Mouse (Mus musculus): ENCODE results near the gene Car5a. TPM values are rescaled to one million over a fixed set of nuclear protein-coding genes. Genes with fewer than 3 reads are reported as not detected.

Gene Car5a
- polyA plus RNA-seq, 1 experiment from 2014 or later, result 0.69 TPM

DNA sequence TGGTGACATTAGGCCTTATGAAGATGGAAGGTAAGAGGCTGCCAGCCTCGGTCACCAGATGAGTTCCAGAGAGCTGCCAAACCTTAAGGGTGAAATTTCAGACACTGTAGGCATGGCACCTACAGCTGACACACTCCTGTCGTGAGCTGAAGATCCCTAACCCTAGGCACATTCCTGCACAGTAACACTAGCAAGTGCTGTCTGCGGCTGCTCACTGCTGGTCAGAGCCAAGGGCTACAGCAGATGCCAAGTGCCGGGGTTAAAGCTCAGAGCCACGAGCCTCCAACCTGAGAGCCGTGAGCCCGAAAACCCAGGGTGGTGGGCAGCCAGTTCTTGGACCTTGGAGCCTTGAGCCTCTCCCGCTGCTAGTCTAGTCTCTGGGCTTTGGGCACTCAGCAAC, 988 bp downstream of the Car5a start:
- no peaks in the 10 kb centered on the region for H3K36me3 ChIP-seq
- H3K4me1 ChIP-seq, result peaks cover 27% of the 10 kb centered on the region
- peaks cover 34% of the 10 kb centered on the region for H3K27me3 ChIP-seq (replicated peaks)
- WGBS (ENCODE audit: insufficient replicate concordance), result 73% methylated on average over 8 of the region's 8 CpGs
- ATAC-seq, result no peak
- H3K27ac ChIP-seq, result no peak overlapping the region
- H3K4me3 ChIP-seq, result no peak overlapping the region
- H3K4me2 ChIP-seq, result no peak overlapping the region
- no peak overlapping the region for H3K9ac ChIP-seq
- no peaks in the 10 kb centered on the region for H3K9me3 ChIP-seq (replicated peaks)

DNA sequence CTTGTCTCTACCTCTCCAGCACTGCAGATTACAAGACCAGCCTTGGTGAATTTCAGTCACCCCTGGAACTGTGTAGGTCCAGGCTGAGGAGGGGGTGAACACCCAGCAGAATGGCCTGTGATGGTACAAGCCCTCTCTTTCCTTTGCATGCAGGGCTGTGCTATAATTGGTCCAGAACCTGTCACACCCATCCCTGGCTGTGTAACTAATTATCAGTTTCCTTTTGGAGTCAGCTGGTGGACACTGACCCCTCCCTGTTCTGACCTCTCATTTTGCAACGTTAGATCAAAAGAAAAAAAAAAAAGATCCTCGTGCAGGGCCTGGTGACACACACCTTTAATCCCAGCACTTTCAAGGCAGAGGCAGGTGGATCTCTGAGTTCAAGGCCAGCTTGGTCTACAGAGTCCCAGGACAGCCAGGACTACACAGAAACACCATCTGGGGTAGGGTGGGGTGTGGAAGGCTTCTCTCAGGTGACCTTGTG, 1.6 kb downstream of the Car5a start:
- Histone ChIP-seq H3K36me3 (no peaks in the 10 kb centered on the region), H3K27me3 (replicated peaks) (peaks cover 34% of the 10 kb centered on the region), H3K4me1 (peaks cover 21% of the 10 kb centered on the region), H3K9me3 (replicated peaks) (no peaks in the 10 kb centered on the region), H3K4me2 (no peak overlapping the region), H3K9ac (no peak overlapping the region), H3K4me3 (no peak overlapping the region), H3K27ac (no peak overlapping the region)
- 22% methylated on average over 2 of the region's 2 CpGs for WGBS (ENCODE audit: insufficient replicate concordance)
- no peak for ATAC-seq

DNA sequence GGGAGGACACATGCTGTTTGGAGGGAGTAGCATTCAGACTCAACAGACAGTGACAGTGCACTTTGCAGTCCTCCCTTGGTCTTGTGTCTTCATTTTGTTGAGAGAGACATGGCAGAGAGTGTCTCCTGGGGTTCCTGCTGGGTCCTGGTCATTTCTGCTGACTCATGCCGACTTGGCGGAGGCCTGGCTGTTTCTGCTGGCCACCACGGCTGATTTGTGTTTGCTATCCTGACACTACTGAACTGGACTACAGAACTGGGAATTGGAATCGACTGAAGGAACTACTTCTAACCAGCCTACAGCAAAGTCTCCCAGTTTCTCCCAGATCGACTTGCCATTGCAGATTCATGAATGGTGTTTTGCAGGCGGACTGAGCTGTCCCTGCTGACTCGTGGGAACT, 6.0 kb downstream of the Car5a start:
- Histone ChIP-seq H3K4me3 (no peak overlapping the region), H3K36me3 (no peaks in the 10 kb centered on the region), H3K4me1 (0 out of 2 replicates have a peak, but pooled peaks cover 3% of the 10 kb centered on the region), H3K9ac (no peak overlapping the region), H3K9me3 (replicated peaks) (no peaks in the 10 kb centered on the region), H3K4me2 (no peak overlapping the region), H3K27me3 (replicated peaks) (peaks cover 34% of the 10 kb centered on the region), H3K27ac (no peak overlapping the region)
- ATAC-seq, result no peak
- WGBS (ENCODE audit: insufficient replicate concordance), result 65% methylated on average over 7 of the region's 7 CpGs

DNA sequence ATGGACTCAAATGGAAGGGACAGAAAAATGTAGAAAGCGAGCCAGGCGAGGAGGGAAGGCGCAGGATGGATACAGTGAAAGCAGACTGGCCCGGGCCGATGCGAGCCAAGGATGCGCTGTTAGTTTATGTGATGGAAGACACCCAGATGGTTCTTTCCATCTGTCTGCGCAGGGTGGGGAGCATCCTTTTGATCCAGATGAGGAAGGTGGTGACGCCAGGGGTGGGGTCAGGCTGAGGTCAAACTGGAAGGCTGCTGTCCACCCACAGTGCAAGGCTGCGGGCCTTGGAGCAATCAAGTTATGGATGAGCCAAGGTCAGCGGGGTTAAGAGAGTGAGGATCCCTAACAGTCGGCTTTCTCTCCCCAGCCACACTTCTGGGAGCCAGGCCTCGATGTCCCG, 8.3 kb downstream of the Car5a start:
- Histone ChIP-seq H3K27ac (no peak overlapping the region), H3K36me3 (no peaks in the 10 kb centered on the region), H3K9ac (no peak overlapping the region), H3K4me1 (0 out of 2 replicates have a peak, but pooled peaks cover 3% of the 10 kb centered on the region), H3K4me2 (no peak overlapping the region), H3K27me3 (replicated peaks) (peaks cover 24% of the 10 kb centered on the region; the same call in 1 of the 2 replicates), H3K4me3 (no peak overlapping the region), H3K9me3 (replicated peaks) (no peaks in the 10 kb centered on the region)
- ATAC-seq, result no peak
- WGBS (ENCODE audit: insufficient replicate concordance), result 67% methylated on average over 14 of the region's 14 CpGs

DNA sequence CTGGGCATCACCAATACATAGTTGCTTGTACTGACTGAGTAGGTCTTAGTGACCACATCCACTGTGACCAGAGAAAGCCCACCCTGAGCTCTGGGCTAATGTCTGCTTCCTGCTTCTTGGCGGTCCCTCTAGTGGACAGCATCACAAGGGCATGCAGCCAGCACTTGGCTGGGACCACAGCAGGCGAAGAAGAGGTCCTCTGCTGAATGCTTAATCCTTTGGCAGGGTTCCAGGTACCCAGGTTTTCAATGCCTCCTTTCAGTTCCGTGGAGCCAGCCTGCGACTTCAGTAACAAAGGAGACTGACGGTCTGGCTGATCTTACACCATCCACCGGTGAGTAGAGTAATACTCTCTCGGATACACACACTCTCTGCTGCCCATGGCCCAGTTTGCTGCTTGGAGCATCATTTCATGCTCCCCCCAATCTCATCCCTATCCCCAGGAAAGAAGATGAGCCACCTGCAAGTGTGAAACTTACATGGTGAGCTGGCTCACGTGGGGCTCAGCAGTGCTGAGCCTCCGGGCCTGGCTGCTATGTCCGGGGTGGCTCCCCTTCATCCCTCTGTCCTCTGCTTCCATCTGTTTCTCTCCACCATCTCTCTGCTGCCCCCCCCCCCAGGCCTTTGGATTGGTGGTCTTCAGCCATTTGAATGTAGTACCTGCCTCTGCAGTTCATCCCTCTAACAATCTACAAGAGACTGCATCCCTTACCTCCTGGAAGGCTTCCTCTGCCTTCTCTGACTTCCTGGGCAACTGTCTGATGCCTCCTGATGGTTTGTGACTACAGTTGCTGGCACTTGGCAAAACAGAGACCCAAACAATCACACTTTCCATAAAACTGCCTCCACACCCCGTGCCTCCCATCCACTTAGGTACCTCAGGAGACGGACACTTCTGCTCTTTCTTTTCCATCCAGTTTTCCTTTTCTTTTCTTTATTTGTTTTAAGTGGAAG, 9.1 kb downstream of the Car5a start:
- H3K9ac ChIP-seq, result no peak overlapping the region
- no peaks in the 10 kb centered on the region for H3K9me3 ChIP-seq (replicated peaks)
- no peak for ATAC-seq
- no peak overlapping the region for H3K4me2 ChIP-seq
- H3K4me1 ChIP-seq, result 0 out of 2 replicates have a peak, but pooled peaks cover 3% of the 10 kb centered on the region
- WGBS (ENCODE audit: insufficient replicate concordance), result 47% methylated on average over 12 of the region's 12 CpGs
- no peak overlapping the region for H3K4me3 ChIP-seq
- no peak overlapping the region for H3K27ac ChIP-seq
- H3K36me3 ChIP-seq, result no peaks in the 10 kb centered on the region
- H3K27me3 ChIP-seq (replicated peaks), result peaks cover 16% of the 10 kb centered on the region; the same call in 1 of the 2 replicates

DNA sequence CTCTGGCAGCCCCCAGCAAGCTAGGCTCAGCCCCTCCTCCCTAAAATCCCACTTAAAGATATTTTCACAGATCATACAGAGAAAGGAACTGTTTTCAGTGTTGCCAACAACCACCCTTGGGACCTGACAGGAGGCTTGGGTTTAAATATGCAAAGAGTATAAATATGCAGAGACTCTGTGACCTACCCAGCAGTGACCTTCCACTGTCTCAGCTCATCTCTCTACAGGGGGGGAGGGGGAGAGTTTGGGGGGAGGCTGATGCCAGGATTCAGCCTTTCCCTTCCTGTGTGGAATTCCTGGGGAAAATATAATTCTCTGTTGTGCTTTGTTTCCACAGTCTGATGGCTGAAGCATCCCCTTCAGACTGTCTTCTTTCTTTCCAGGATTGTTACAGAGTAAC, 9.8 kb downstream of the Car5a start:
- Histone ChIP-seq H3K36me3 (no peaks in the 10 kb centered on the region), H3K27me3 (replicated peaks) (peaks cover 12% of the 10 kb centered on the region; the same call in 1 of the 2 replicates), H3K9me3 (replicated peaks) (no peaks in the 10 kb centered on the region), H3K4me2 (no peak overlapping the region), H3K27ac (no peak overlapping the region), H3K4me3 (no peak overlapping the region), H3K4me1 (0 out of 2 replicates have a peak, but pooled peaks cover 3% of the 10 kb centered on the region), H3K9ac (no peak overlapping the region)
- no peak for ATAC-seq

DNA sequence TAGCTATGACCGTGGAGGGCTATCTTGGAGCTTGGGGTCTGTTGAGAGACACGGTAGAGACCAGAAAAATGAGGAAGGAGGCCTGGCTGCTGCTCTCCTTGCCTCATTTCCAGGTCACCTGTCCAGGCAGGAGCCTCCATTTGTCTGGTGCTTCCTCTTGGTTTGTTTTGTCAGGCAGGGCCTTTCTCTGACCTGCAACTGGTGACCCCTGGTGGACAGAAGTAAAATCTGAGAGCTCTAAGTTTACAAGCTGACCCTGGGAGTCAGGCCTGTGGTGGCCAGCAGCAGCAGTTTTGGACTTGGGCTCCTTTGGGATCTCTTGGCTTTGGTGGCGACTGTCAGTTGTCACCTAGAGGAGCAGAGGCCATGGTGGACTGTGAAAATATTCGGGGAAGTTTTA, 10.2 kb downstream of the Car5a start:
- Histone ChIP-seq H3K4me1 (0 out of 2 replicates have a peak, but pooled peaks cover 3% of the 10 kb centered on the region), H3K9ac (no peak overlapping the region), H3K4me2 (no peak overlapping the region), H3K36me3 (no peaks in the 10 kb centered on the region), H3K4me3 (no peak overlapping the region), H3K27me3 (replicated peaks) (peaks cover 10% of the 10 kb centered on the region; the same call in 1 of the 2 replicates), H3K9me3 (replicated peaks) (no peaks in the 10 kb centered on the region), H3K27ac (no peak overlapping the region)
- WGBS (ENCODE audit: insufficient replicate concordance), result 29% methylated on average over 4 of the region's 4 CpGs
- ATAC-seq, result no peak

DNA sequence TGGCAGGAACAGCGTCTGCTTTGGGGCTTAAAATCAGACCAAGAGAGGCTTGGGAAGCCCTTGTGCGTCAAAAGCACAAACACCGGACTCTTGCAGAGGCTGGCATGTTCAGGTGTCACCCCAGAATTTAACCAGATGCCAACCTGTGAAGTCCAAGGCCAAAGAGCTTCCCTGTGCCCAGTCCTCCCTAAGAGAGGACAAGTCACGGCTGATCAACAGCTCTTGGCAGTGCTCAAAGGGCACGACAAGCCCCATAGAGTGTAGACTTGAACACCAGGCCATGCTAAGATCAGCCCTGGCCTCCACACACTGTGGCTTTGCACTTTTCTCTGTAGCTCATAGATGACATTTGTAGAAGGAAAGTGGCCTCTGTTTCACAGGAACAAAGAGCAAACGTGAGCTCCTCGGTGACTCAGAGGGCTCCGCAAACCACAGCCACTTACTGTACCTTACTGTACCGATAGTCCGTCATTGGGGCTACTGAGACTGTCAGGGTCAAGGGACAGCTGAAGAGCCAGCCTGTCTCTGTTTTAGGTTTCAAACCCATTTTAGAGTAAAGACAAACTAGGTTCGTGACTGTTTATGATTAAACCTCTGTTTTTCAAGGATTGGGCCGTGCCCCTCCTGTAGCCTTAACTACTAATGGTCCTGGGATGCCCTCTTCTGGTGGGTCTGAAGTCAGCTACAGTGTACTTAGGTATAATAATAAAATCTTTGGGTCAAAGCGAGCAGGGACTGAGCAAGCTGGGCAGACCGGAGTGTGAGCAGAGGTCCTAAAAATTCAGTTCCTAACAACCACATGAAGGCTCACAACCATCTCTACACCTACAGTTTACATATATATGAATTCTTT, 11.8 kb downstream of the Car5a start:
- H3K27me3 ChIP-seq (replicated peaks), result peaks cover 7% of the 10 kb centered on the region; the same call in 1 of the 2 replicates
- no peak overlapping the region for H3K27ac ChIP-seq
- H3K9ac ChIP-seq, result no peak overlapping the region
- H3K9me3 ChIP-seq (replicated peaks), result no peaks in the 10 kb centered on the region
- no peak overlapping the region for H3K4me3 ChIP-seq
- ATAC-seq, result no peak
- H3K4me2 ChIP-seq, result no peak overlapping the region
- WGBS (ENCODE audit: insufficient replicate concordance), result 70% methylated on average over 14 of the region's 14 CpGs
- no peaks in the 10 kb centered on the region for H3K36me3 ChIP-seq
- H3K4me1 ChIP-seq, result 0 out of 2 replicates have a peak, but pooled peaks cover 3% of the 10 kb centered on the region

DNA sequence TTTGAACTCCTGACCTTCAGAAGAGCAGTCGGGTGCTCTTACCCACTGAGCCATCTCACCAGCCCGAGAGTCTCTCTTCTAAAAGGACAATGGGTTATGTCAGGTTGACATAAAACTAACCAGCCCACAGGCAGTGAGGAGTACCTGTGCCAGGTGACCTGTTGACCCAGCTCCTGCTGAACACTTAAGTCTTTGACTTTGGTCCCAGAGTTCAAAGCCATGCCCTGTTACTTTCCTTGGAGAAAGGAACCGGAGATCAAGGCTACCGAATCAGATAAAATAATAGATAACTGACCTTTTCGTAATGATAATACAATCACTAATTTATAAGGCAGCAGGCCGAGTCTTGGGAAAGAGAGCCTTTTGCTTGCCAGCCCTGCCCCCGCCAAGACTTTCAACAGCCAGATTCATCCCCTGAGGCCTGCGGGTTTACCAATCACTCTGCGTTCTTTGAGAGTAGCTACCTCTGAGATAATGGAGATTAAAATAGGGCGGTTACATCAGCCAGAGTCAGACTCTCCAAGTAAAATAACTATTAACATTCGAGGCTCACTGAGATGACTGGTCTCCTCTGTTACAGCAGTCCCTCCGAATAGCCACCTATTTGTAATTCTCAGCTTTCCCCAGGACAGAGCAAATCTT, 12.6 kb downstream of the Car5a start:
- H3K36me3 ChIP-seq, result no peaks in the 10 kb centered on the region
- H3K9me3 ChIP-seq (replicated peaks), result no peaks in the 10 kb centered on the region
- no peak overlapping the region for H3K4me3 ChIP-seq
- no peak for ATAC-seq
- H3K4me1 ChIP-seq, result 0 out of 2 replicates have a peak, but pooled peaks cover 3% of the 10 kb centered on the region
- H3K27ac ChIP-seq, result no peak overlapping the region
- no peak overlapping the region for H3K9ac ChIP-seq
- WGBS (ENCODE audit: insufficient replicate concordance), result 68% methylated on average over 12 of the region's 12 CpGs
- no peak overlapping the region for H3K4me2 ChIP-seq
- H3K27me3 ChIP-seq (replicated peaks), result peaks cover 7% of the 10 kb centered on the region; the same call in 1 of the 2 replicates

DNA sequence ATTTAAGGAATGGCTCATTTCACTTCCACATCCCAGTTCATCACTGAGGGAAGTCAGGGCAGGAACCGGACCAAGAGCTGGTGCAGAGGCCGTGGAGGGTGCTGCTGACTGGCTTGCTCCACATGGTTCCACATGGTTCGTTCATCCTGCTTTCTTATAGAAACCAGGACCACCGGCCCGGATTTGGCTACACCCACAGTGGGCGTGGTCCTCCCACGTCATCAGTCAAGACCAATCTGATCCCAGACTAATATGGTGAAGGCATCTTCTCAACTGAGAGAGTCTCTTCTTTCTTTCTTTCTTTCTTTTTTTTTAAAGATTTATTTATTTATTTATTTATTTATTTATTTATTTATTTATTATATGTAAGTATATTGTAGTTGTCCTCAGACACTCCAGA, 13.1 kb downstream of the Car5a start:
- Histone ChIP-seq H3K27me3 (replicated peaks) (peaks cover 4% of the 10 kb centered on the region; the same call in 1 of the 2 replicates), H3K9ac (no peak overlapping the region), H3K27ac (no peak overlapping the region), H3K4me1 (0 out of 2 replicates have a peak, but pooled peaks cover 3% of the 10 kb centered on the region), H3K4me3 (no peak overlapping the region), H3K9me3 (replicated peaks) (no peaks in the 10 kb centered on the region), H3K36me3 (no peaks in the 10 kb centered on the region), H3K4me2 (no peak overlapping the region)
- WGBS (ENCODE audit: insufficient replicate concordance), result 68% methylated on average over 7 of the region's 7 CpGs
- ATAC-seq, result no peak

DNA sequence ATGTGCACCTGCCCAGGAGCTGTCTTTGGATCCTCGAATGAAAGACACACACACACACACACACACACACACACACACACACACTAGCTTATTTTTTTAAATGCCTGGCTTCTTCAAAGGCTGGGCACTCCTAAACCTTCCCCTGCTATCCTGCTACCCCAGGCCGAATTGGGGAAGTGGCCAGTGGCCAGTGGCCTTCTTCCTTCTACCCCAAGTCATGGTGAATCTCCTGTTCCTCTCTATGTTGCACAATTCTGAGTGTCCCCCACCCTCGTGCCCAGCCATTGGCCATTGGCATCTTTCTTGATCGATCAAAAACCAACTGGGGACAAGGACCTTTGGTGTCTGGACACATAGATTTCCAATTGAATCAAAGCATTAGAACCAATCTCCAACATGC, 14.7 kb downstream of the Car5a start:
- Histone ChIP-seq H3K9ac (no peak overlapping the region), H3K4me3 (no peak overlapping the region), H3K4me2 (no peak overlapping the region), H3K9me3 (replicated peaks) (no peaks in the 10 kb centered on the region), H3K4me1 (0 out of 2 replicates have a peak, but pooled peaks cover 3% of the 10 kb centered on the region), H3K27ac (no peak overlapping the region), H3K27me3 (replicated peaks) (no peaks in the 10 kb centered on the region), H3K36me3 (no peaks in the 10 kb centered on the region)
- ATAC-seq, result no peak
- 56% methylated on average over 4 of the region's 4 CpGs for WGBS (ENCODE audit: insufficient replicate concordance)

Data from liver, embryonic 12.5 days (tissue).